ENCODE assay signal across 21 mouse cellular contexts in genomic region chr8:49255954-49256353, GRCm38 (mm10).
A peak's percentile ranks its signal among the peaks of the same experiment; 100 is the strongest.
DNase-seq lines count a peak whose midpoint lies in the region; ATAC-seq lines count a peak whose summit lies in the region.
"Had no signal": no experiment of that assay in that cellular context is flagged by ENCODE, and none has a peak within 500 bp of the region (broad histone marks: within the 10 kb centered on the region; RNA-seq: fewer than 3 reads in every experiment).

No protein-coding gene starts in this region.

- no peak overlapping the region for H3K27ac ChIP-seq in embryonic facial prominence, embryonic 14.5 days (replicated peaks; ENCODE audit: low read depth, low read length)
- no peak overlapping the region for H3K27ac ChIP-seq in embryonic facial prominence, embryonic 10.5 days (replicated peaks)
- H3K27ac ChIP-seq in embryonic facial prominence, embryonic 15.5 days (replicated peaks) = no peak overlapping the region

- no peak overlapping the region for H3K4me3 ChIP-seq in embryonic facial prominence, embryonic 14.5 days (ENCODE audit: low read depth, low read length)
- H3K4me3 ChIP-seq in embryonic facial prominence, embryonic 10.5 days = no peak overlapping the region
- H3K4me3 ChIP-seq in embryonic facial prominence, embryonic 15.5 days (replicated peaks) = no peak overlapping the region

- H3K36me3 ChIP-seq in embryonic facial prominence, embryonic 14.5 days (ENCODE audit: control insufficient read depth, insufficient read depth, low read length) = no peaks in the 10 kb centered on the region
- no peaks in the 10 kb centered on the region for H3K36me3 ChIP-seq in embryonic facial prominence, embryonic 10.5 days (replicated peaks)
- H3K36me3 ChIP-seq in embryonic facial prominence, embryonic 15.5 days = no peaks in the 10 kb centered on the region
- H3K36me3 ChIP-seq: G1E had no signal

- H3K27me3 ChIP-seq in embryonic facial prominence, embryonic 14.5 days (replicated peaks; ENCODE audit: control insufficient read depth, insufficient read depth, low read length) = no peaks in the 10 kb centered on the region
- no peaks in the 10 kb centered on the region for H3K27me3 ChIP-seq in embryonic facial prominence, embryonic 10.5 days (replicated peaks; ENCODE audit: low read depth, poor library complexity, severe bottlenecking)
- H3K27me3 ChIP-seq in embryonic facial prominence, embryonic 15.5 days = no peaks in the 10 kb centered on the region
- H3K27me3 ChIP-seq: CH12.LX had no signal

- 53% methylated on average over 2 of the region's 2 CpGs for WGBS in embryonic facial prominence, embryonic 14.5 days
- 71% methylated on average over 2 of the region's 2 CpGs for WGBS in embryonic facial prominence, embryonic 10.5 days
- WGBS in embryonic facial prominence, embryonic 15.5 days = 51% methylated on average over 2 of the region's 2 CpGs

- no peak overlapping the region for H3K4me2 ChIP-seq in embryonic facial prominence, embryonic 14.5 days (ENCODE audit: low read depth, low read length)
- no peak overlapping the region for H3K4me2 ChIP-seq in embryonic facial prominence, embryonic 15.5 days (replicated peaks)

- H3K9ac ChIP-seq in embryonic facial prominence, embryonic 14.5 days (ENCODE audit: low read depth, low read length) = no peak overlapping the region
- H3K9ac ChIP-seq in embryonic facial prominence, embryonic 15.5 days = no peak overlapping the region

- DNase-seq in embryonic facial prominence, embryonic 14.5 days (ENCODE audit: low spot score) = peak; percentile 42
- no peak for DNase-seq in embryonic facial prominence, embryonic 10.5 days (ENCODE audit: low spot score)
- DNase-seq in frontal cortex, postnatal 14 days (ENCODE audit: low spot score in 2 of 2) = no peak
- no peak for DNase-seq in layer of hippocampus, postnatal 10 days (ENCODE audit: low spot score in 2 of 2)
- DNase-seq: adrenal gland, adult 2 months; adrenal gland, adult 8-10 months; adrenal gland, postnatal 10 days; adrenal gland, postnatal 14 days; adrenal gland, postnatal 25 days; adrenal gland, postnatal 36 days; B cell, adult 2 months; cerebellum, adult 11 months; cerebellum, adult 11-12 months; cerebellum, adult 18-20 months had no signal

- peak; percentile 26; the same call in 1 of the 2 replicates for ATAC-seq in embryonic facial prominence, embryonic 14.5 days (ENCODE audit: low read depth)
- peak; percentile 86 for ATAC-seq in frontal cortex, adult (ENCODE audit: low TSS enrichment)
- ATAC-seq in embryonic facial prominence, embryonic 15.5 days (ENCODE audit: insufficient number of reproducible peaks, low FRiP score, low TSS enrichment, low read depth) = peak; percentile 51; the same call in 1 of the 2 replicates
- ATAC-seq: activated CD4-positive, CD25-positive, alpha-beta regulatory T cell, adult 4 months; CD4-positive, CD25-positive, alpha-beta regulatory T cell, adult 4 months; Patski had no signal

- no peaks in the 10 kb centered on the region for H3K9me3 ChIP-seq in embryonic facial prominence, embryonic 14.5 days (ENCODE audit: control insufficient read depth, low read length)
- H3K9me3 ChIP-seq in embryonic facial prominence, embryonic 10.5 days = no peaks in the 10 kb centered on the region
- no peaks in the 10 kb centered on the region for H3K9me3 ChIP-seq in embryonic facial prominence, embryonic 15.5 days (replicated peaks)

- no peaks in the 10 kb centered on the region for H3K4me1 ChIP-seq in embryonic facial prominence, embryonic 14.5 days (ENCODE audit: control insufficient read depth, insufficient read depth, low read length)
- peaks cover 6% of the 10 kb centered on the region for H3K4me1 ChIP-seq in embryonic facial prominence, embryonic 10.5 days
- H3K4me1 ChIP-seq in embryonic facial prominence, embryonic 15.5 days = no peaks in the 10 kb centered on the region

Comparison
In these comparisons a context has a peak if more than half of its experiments do, and no peak if none do; other contexts are left out.
1. ATAC-seq: peak in every context shown above with its lines; median percentile 86 in frontal cortex, adult; 51 in embryonic facial prominence, embryonic 15.5 days; 26 in embryonic facial prominence, embryonic 14.5 days.